Mouse (Mus musculus) adrenal gland, postnatal 4 days (tissue): ENCODE data around the gene Tbcd. TPM values are rescaled to one million over a fixed set of nuclear protein-coding genes. Genes with fewer than 3 reads are reported as not detected.

Source experiments
- DNase-seq, 2 experiments: peaks; one replicate each; pipeline ENCODE4 v3.0.0; 2021 to 2022; ENCODE audit warnings: low spot score in 2 of 2, mixed read lengths in 2 of 2
- long read RNA-seq, 2 experiments: library from polyadenylated mRNA; stranded (forward); transcript quantifications; one replicate each; pipeline ENCODE4 v2.0.0; 2021
- total RNA-seq, 2 experiments: library from RNA; stranded (reverse); gene quantifications; 2 replicates each; pipeline ENCODE4 v1.2.3; 2021

Tbcd gene
- total RNA-seq: 10 to 100 TPM; 45.0 to 46.3 TPM
- long read RNA-seq, experiment 1, full-length matches to known transcripts: 2 of 6 reads
- long read RNA-seq, experiment 1, partial matches to known transcripts: 3 of 6 reads
- long read RNA-seq, experiment 1, other reads (novel, unspliced or antisense): 1 of 6 reads
- long read RNA-seq, experiment 2, partial matches to known transcripts: 7 of 14 reads
- long read RNA-seq, experiment 2, other reads (novel, unspliced or antisense): 7 of 14 reads

GRCm38 (mm10) chr11:121451753-121452635 is at the start of gene Tbcd:
Tbcd (plus strand) TSS chr11:121451949.
- peak; percentile 92 to 97 for DNase-seq

GRCm38 (mm10) chr11:121407366-121408155 is 44.2 kb upstream of the Tbcd start:
- DNase-seq: no peak

GRCm38 (mm10) chr11:121414762-121415161 is 37.0 kb upstream of the Tbcd start:
- DNase-seq: no peak

DNA sequence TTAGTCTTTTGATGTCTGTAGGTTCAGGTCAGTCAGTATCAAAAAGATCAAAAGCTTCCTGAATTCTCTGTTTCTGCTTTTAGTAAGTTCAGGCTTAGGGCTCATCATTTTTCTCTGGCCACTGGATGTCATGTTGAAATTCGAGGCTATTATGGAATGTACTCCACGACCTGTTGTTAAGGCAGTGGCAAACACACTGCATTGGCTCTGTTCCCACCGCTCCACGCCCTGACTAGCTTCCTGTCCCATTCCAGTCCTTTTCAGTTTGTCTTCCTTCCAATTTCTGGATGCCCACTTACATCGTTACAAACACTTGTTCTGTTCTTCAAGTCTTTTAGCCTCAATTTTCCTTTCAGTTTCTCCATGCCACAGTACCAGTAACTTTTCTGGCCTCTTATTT is 36.4 kb upstream of the Tbcd start:
- no peak for DNase-seq

DNA sequence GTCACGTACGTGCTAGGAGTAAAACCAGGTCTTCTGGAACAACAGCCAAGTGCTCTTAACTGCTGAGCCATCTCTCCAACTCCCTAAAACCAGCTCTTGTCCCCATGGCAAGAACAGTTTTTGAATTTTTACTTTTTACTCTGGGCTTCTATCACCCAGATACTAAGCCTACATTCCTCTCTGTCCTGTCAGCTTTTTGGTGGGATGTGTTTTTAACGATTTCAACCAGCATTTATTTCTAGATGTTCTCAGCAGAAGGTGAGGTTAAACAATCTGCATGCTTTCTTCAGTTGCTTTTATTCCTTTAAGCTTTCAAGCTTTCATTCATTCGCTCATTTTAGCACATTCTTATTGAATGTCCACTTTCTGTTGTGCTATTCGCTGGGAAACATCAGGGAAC is 33.8 kb upstream of the Tbcd start:
- no peak for DNase-seq

DNA sequence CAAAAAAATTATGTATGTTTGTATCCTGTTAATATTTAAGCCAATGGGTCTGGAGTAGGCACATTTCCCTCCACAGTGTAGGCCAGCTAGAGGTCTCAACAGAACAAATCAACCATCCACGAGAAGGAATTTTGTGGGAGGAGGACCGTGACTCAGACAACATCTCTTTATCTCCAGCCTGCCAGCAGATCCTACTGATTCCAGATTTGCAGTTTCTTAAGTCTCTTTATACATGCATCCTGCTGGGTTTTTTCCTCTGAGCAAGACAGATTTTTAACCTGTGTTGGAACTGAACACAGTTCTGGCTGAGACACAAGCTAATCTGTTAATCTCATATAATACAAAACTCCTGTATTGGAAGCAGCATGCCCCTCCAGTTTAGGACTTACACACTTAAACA is 32.8 kb upstream of the Tbcd start:
- DNase-seq: no peak

DNA sequence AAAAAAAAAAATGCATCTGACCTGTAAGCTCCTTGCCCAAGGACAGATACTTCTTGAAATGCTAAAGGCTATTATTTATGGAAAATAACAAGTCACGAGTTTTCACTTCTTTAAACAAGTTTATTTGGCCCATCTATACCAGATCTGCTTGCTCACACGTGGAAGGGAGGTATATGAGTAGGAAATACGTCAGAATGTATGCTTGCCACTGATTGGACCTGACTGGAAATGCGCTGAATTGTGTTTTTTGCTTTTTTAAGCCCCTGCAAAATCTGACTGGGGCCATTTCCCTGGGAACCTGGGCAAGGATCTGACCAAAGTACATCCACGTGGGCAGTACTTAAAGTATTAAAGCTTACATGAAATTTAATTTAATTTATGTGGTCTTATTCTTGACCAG is 31.4 kb upstream of the Tbcd start:
- DNase-seq: no peak

GRCm38 (mm10) chr11:121420830-121421552 is 30.8 kb upstream of the Tbcd start, which contains the start of gene Fn3krp:
Fn3krp (plus strand) TSS chr11:121421401.
- peak; percentile 90 to 96 for DNase-seq

- no peak for DNase-seq
Measured at GRCm38 (mm10) chr11:121421553-121422173, 30.1 kb upstream of the Tbcd start.

GRCm38 (mm10) chr11:121433397-121433796 is 18.4 kb upstream of the Tbcd start:
- DNase-seq: no peak

DNA sequence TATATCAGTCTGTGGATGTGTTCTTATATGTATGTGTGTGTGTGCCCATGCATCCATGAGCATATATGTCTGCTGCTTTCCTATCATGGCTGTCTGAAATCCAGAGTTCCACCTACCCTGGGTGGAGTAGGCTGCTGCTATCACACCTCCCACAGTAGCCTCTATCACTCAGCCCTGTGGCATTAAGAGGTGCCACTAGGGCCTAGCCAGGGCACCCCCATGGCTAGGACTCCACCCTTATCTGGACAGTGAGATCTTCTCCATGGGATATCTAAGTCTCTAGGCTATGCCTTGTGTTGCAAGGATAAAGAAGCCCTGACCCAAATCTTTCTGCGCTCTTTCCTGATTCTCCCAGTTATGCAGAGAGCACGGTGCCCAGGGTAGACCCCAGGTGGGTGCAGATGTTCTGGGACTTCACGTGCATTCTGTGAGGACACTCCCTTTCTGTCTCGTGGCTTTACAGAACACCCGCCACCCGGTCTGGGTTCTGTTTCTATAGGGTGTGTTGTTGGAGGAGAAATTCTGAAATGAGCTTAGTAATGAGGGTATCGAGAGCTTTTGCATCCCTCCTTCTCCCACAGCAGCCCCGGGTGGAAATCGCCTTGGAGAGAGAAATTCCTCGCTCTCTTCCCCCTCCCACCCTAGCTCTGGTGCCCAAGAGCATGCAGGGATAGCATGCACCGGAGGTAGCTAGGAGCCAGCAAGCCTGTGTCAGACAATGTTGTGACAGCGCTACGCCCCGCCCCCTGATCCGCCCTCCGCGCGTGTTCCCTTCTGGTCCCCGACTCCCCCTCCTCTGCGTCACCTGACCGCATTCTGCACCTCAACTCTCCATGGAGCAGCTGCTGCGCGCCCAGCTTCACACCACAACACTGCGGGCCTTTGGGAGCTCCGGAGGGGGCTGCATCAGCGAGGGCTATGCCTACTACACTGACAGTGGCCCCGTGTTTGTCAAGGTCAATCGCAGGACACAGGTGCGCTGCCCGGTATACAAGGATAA is 17.3 kb upstream of the Tbcd start, which contains the start of gene Fn3k:
TSS of gene Fn3k (plus strand) at position 758 of the 1,000 bp plus-strand sequence.
- peak; percentile 61 to 70 for DNase-seq

DNA sequence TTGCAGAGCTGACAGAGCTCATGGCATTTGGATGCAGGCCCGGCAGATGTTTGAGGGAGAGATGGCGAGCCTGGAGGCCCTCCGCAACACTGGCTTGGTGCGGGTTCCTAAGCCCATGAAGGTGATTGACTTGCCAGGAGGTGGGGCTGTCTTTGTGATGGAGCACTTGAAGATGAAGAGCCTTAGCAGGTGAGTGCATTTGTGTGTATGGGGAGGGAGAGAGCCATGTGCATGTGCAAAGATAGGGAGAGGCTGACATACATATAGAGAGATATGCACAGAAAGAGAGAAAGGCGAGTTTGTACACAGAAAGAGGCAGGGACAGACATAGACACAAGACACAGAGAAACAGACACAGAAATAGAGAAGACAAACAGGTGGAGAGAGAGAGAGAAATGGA is 14.5 kb upstream of the Tbcd start:
- DNase-seq: no peak

GRCm38 (mm10) chr11:121439686-121440292 is 12.0 kb upstream of the Tbcd start:
- no peak for DNase-seq

DNA sequence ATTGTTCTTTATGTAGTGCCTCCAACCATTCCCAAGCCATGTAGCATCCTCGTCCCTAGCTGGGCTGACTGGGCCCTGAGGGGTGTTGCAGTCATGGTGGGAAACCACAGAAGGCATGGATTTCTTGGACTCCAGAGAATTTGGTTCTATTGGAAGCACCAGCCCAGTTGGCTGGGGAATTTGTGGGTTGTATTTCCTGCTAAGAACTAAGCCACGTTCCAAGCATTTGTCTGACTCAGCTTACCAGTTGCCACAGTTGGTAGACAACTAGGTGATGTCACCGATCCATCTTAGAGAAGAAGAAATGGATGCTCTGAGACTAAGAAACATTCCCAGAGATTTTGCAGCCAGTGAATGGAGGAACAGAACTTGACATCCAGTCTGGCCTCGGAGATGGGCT is 10.1 kb upstream of the Tbcd start:
- DNase-seq: no peak

GRCm38 (mm10) chr11:121442076-121442475 is 9.7 kb upstream of the Tbcd start:
- DNase-seq: no peak

DNA sequence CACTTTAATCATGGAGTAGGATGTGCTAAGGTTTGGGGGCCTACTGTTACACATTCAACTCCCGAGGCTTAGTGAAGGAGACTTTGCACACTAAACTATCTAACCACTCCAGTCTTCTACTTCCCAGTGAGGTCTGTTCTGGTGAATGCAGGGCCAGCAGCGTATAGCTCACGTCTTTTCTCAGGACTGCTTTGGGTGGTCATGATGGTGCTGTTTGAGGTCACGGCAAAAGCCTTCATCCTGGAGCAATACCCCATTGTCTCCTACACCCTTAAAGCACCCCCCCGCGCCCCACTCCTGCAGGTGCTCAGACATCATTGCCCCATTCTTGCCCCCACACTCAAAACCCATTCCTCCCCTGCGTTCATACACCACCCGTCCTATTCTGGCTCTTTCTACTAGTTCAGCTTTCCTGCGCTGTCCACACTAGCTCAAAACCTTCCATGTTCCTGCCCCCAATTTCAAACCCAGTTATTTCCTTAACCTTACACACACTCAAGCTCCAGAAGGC is 478 bp upstream of the Tbcd start:
- DNase-seq: no peak

GRCm38 (mm10) chr11:121457874-121458273 is 6.1 kb downstream of the Tbcd start:
- no peak for DNase-seq

GRCm38 (mm10) chr11:121467408-121467807 is 15.7 kb downstream of the Tbcd start:
- DNase-seq: no peak

DNA sequence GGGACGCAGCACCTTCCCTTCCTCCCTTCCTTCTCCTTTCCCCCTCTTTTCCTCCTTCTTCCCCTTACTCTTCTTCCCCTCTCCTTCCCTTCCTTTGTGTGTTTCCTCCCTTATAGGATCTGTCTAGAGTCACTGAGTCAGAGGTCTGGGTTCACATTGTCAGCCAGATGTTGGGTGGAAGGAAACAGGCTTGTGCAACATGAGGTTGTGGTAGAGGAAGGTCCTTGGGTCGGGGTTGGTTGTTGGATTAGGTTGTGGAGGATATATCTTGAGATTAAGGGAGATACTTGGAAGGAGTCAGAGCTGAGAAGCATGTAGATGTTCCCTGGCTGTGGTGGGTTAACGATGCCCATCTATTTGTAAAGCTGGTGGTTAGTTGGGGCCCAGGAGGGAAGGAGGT is 23.1 kb downstream of the Tbcd start:
- DNase-seq: no peak
